Mouse (Mus musculus) neural tube, embryonic 14.5 days (tissue): Measurements from ENCODE around the gene Clk2. TPM values are rescaled to one million over a fixed set of nuclear protein-coding genes. Genes with fewer than 3 reads are reported as not detected.

Experiments used
- ATAC-seq: fragments of 200-750 bp; cut with Nextera tagmentation; 2 replicates; pipeline ENCODE4 v1.8.0; 2017; ENCODE audit warnings: low read depth, mild to moderate bottlenecking, moderate TSS enrichment, moderate library complexity
- H3K27ac ChIP-seq: fragments of 300-500 bp; sonication (generic); 2 replicates; pipeline ENCODE4 v1.5.1; 2014; ENCODE audit warnings: low read depth, mild to moderate bottlenecking, control low read depth, low read length, moderate library complexity, mixed read lengths
- H3K27me3 ChIP-seq: fragments of 300-500 bp; sonication (generic); 2 replicates; pipeline ENCODE4 v1.6.1; 2014; ENCODE audit warnings: low read length; ENCODE audit not compliant: control insufficient read depth, insufficient read depth
- H3K36me3 ChIP-seq: fragments of 300-500 bp; sonication (generic); 2 replicates; pipeline ENCODE4 v1.6.1; 2014; ENCODE audit warnings: low read length, mixed read lengths; ENCODE audit not compliant: control insufficient read depth, insufficient read depth
- H3K4me1 ChIP-seq: fragments of 300-500 bp; sonication (generic); 2 replicates; pipeline ENCODE4 v1.6.1; 2014; ENCODE audit warnings: low read length; ENCODE audit not compliant: control insufficient read depth, insufficient read depth
- H3K4me2 ChIP-seq: fragments of 300-500 bp; sonication (generic); 2 replicates; pipeline ENCODE4 v1.6.1; 2014; ENCODE audit warnings: mild to moderate bottlenecking, low read depth, low read length, control low read depth
- H3K4me3 ChIP-seq: fragments of 300-500 bp; sonication (generic); 2 replicates; pipeline ENCODE4 v1.5.1; 2014; ENCODE audit warnings: low read depth, low read length, control low read depth, mixed read lengths
- H3K9ac ChIP-seq: fragments of 300-500 bp; sonication (generic); replicated peaks from 2 replicates; pipeline ENCODE4 v1.6.1; 2014; ENCODE audit warnings: low read depth, mild to moderate bottlenecking, control low read depth, low read length, mixed read lengths
- H3K9me3 ChIP-seq: fragments of 300-500 bp; sonication (generic); 2 replicates; pipeline ENCODE4 v1.6.1; 2016; ENCODE audit warnings: low read length; ENCODE audit not compliant: control insufficient read depth
- WGBS: fragments of 180-500 bp; shearing (Covaris S2); extraction: QIAGEN DNeasy Blood & Tissue Kit; methylation state at CpG from one replicate; pipeline ENCODE4 v1.1.7; 2014; 5-methylcytosine and 5-hydroxymethylcytosine counted together
- polyA plus RNA-seq: library from polyadenylated mRNA; unstranded; fragments of >200 nt; fragmentation: Nextera tagmentation; extraction: Ambion mirVana; gene quantifications from 2 replicates; pipeline ENCODE4 v1.2.1, GENCODE M21; 2014

The Clk2 gene
- polyA plus RNA-seq, 1 experiment from 2014 or later = 19.6 TPM

GRCm38 (mm10) chr3:89193351-89193750 lies 28.8 kb downstream of the Clk2 start:
- Histone ChIP-seq H3K36me3 (0 out of 2 replicates have a peak, but pooled peaks cover 6% of the 10 kb centered on the region), H3K27me3 (no peaks in the 10 kb centered on the region), H3K4me2 (no peak overlapping the region), H3K4me3 (no peak overlapping the region), H3K9ac (no peak overlapping the region), H3K4me1 (no peaks in the 10 kb centered on the region), H3K27ac (no peak overlapping the region), H3K9me3 (no peaks in the 10 kb centered on the region)
- no peak for ATAC-seq
- WGBS = 79% methylated on average over 1 of the region's 1 CpGs

GRCm38 (mm10) chr3:89193853-89194252 lies 29.3 kb downstream of the Clk2 start:
- H3K9me3 ChIP-seq = no peaks in the 10 kb centered on the region
- 86% methylated on average over 2 of the region's 2 CpGs for WGBS
- no peak overlapping the region for H3K9ac ChIP-seq
- H3K4me1 ChIP-seq = no peaks in the 10 kb centered on the region
- H3K27ac ChIP-seq = no peak overlapping the region
- H3K27me3 ChIP-seq = no peaks in the 10 kb centered on the region
- 0 out of 2 replicates have a peak, but pooled peaks cover 1% of the 10 kb centered on the region for H3K36me3 ChIP-seq
- no peak for ATAC-seq
- no peak overlapping the region for H3K4me2 ChIP-seq
- H3K4me3 ChIP-seq = no peak overlapping the region

DNA sequence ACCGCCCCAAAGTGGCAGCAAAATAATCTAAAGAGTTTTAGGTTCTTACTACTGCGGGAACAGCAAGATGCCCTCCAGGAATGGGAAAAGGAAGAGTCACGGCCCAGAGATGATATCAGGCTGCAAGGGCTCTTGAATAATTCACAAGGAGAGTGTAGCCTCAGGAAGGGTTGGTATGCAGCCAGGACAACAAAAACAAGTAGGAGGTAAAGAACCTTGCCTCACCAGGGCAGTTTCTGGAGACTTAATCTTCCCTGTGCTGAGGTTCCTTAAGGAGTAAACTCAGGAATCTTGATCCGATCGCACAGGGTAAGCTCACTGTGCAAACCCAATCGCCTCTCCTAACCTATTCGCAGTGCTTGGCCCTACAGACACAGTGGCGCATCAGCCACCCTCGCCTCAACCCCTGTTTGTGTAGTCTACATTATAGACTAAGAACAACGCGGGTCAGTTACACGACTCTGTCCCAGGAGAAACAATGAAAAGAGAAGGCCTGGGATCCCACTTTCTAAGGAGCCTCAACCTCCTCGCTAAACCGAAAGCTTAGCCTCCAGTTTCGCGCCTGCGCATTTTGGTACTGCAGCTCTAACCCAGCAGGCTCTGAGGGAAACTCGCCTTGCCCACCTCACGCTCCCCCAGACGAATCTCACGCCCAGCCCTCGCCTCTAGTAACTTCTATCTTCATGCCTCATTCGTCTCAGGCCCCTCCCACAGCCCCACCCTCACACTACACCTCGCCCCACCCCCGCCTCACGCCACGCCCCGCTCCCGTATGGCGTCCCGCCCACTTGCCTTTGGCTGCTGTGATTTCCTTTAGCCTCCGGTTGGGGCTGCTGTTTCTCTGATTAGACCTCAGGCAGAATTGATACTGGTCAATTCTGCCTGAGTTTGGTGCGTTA lies 31.6 kb downstream of the Clk2 start:
- WGBS = 9% methylated on average over 33 of the region's 33 CpGs
- no peaks in the 10 kb centered on the region for H3K27me3 ChIP-seq
- H3K27ac ChIP-seq = peak overlapping the region; percentile 56
- peak overlapping the region; percentile 45 for H3K4me2 ChIP-seq
- peak; percentile 94 for ATAC-seq
- H3K4me3 ChIP-seq = peak overlapping the region; percentile 27
- peak overlapping the region; percentile 29 for H3K9ac ChIP-seq
- no peaks in the 10 kb centered on the region for H3K4me1 ChIP-seq
- H3K9me3 ChIP-seq = no peaks in the 10 kb centered on the region
- no peaks in the 10 kb centered on the region for H3K36me3 ChIP-seq

DNA sequence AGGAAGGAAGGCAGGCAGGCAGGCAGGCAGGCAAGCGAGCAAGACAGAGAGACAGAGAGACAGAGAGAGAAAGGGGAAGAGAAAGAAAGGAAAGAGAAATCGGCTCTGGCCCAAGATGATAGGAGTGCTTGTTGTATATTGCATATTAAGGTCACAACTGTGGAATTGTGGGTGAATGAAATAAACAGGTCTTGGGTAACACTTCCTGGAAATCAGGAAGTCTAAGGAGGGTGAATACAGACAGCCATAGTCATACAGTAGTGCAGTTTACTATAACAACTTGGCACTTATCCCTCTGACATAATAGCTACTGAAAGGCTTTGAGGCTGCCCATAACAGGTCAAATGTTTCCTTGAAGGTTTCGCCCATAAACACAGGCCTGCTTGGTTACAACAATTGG lies 35.2 kb downstream of the Clk2 start:
- Histone ChIP-seq H3K4me2 (no peak overlapping the region), H3K9me3 (no peaks in the 10 kb centered on the region), H3K27ac (no peak overlapping the region), H3K36me3 (peaks cover 10% of the 10 kb centered on the region), H3K4me3 (no peak overlapping the region), H3K27me3 (no peaks in the 10 kb centered on the region), H3K9ac (no peak overlapping the region), H3K4me1 (peaks cover 5% of the 10 kb centered on the region; the same call in 1 of the 2 replicates)
- ATAC-seq = no peak
- WGBS = 84% methylated on average over 3 of the region's 3 CpGs

- Histone ChIP-seq H3K27me3 (no peaks in the 10 kb centered on the region), H3K4me3 (peak within 1 kb of the TSS; percentile 46), H3K4me2 (peak within 1 kb of the TSS; percentile 53), H3K9ac (peak within 1 kb of the TSS; percentile 41), H3K27ac (no peak within 1 kb of the TSS), H3K9me3 (no peaks in the 10 kb centered on the region), H3K4me1 (peaks cover 5% of the 10 kb centered on the region; the same call in 1 of the 2 replicates), H3K36me3 (peaks cover 27% of the 10 kb centered on the region)
- WGBS = 27% methylated on average over 13 of the region's 13 CpGs
- ATAC-seq = peak; percentile 86
These were observed 37.9 kb downstream of the Clk2 start, which contains the start of gene Gba for GRCm38 (mm10) chr3:89202253-89203141. Gba (plus strand) TSS chr3:89202928.

DNA sequence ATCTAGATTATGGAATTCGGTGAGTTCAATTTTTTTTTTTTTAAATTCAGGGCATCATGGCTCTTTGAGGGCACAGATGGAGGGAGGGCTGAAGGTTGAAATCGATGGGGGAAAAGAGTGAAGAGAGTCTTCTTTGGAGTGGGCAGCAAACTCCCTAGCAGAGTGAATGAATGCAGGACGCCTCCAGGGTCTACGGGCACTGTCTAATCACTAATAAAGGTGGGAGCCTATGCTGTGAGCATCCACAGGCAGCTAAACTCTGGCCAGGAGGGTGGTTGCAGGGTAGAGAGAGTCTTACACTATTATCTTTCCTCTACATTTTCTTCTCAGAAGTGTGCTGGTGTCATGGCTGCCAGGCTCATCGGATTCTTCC lies 38.5 kb downstream of the Clk2 start:
- Histone ChIP-seq H3K4me1 (peaks cover 5% of the 10 kb centered on the region; the same call in 1 of the 2 replicates), H3K4me2 (peak overlapping the region; percentile 53), H3K9me3 (no peaks in the 10 kb centered on the region), H3K9ac (peak overlapping the region; percentile 41), H3K27me3 (no peaks in the 10 kb centered on the region), H3K36me3 (peaks cover 33% of the 10 kb centered on the region), H3K27ac (no peak overlapping the region), H3K4me3 (peak overlapping the region; percentile 46)
- 44% methylated on average over 5 of the region's 5 CpGs for WGBS
- ATAC-seq = peak; percentile 9; the same call in 1 of the 2 replicates

GRCm38 (mm10) chr3:89206079-89206478 lies 41.5 kb downstream of the Clk2 start:
- peaks cover 5% of the 10 kb centered on the region; the same call in 1 of the 2 replicates for H3K4me1 ChIP-seq
- H3K9me3 ChIP-seq = no peaks in the 10 kb centered on the region
- 94% methylated on average over 7 of the region's 7 CpGs for WGBS
- H3K36me3 ChIP-seq = peaks cover 62% of the 10 kb centered on the region
- no peak overlapping the region for H3K27ac ChIP-seq
- H3K4me3 ChIP-seq = no peak overlapping the region
- H3K4me2 ChIP-seq = no peak overlapping the region
- H3K27me3 ChIP-seq = no peaks in the 10 kb centered on the region
- no peak for ATAC-seq
- no peak overlapping the region for H3K9ac ChIP-seq

DNA sequence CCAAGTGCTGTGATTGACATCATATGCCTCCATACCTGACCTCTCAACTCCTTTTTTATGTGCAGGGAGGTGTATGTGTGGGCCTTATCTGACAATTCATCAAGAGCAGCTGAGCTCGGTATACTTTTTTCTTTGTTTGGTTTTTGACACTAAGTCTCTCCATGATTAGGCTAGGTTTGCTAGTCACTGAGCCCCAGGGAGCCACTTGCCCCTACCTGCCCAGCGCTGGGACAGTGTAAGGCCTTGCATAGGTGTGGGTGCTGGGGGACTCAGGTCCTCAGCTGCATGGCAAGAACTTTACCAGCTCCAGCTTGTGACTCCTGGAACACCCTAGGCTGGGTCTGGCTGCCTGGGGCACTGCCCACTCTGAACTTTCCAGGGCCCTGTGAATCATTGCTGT lies 42.1 kb downstream of the Clk2 start:
- Histone ChIP-seq H3K27ac (no peak overlapping the region), H3K4me1 (peaks cover 5% of the 10 kb centered on the region; the same call in 1 of the 2 replicates), H3K9ac (no peak overlapping the region), H3K36me3 (peaks cover 65% of the 10 kb centered on the region), H3K9me3 (no peaks in the 10 kb centered on the region), H3K27me3 (no peaks in the 10 kb centered on the region), H3K4me3 (no peak overlapping the region), H3K4me2 (no peak overlapping the region)
- no peak for ATAC-seq
- 93% methylated on average over 2 of the region's 2 CpGs for WGBS
